Mouse (Mus musculus) olfactory bulb, adult 2 months (tissue): ENCODE results near the gene Rhoq.

Experiments
- CTCF ChIP-seq: fragments of 200-500 bp; IDR thresholded peaks from 2 replicates; pipeline ENCODE4 v1.5.1; 2012; ENCODE audit warnings: low read depth, mild to moderate bottlenecking, low read length, moderate library complexity; ENCODE audit not compliant: insufficient read depth
- POLR2A ChIP-seq: fragments of 200-500 bp; IDR thresholded peaks from 2 replicates; pipeline ENCODE4 v1.6.1; 2012; ENCODE audit warnings: mild to moderate bottlenecking, low read depth, low read length, moderate library complexity; ENCODE audit not compliant: insufficient read depth

DNA sequence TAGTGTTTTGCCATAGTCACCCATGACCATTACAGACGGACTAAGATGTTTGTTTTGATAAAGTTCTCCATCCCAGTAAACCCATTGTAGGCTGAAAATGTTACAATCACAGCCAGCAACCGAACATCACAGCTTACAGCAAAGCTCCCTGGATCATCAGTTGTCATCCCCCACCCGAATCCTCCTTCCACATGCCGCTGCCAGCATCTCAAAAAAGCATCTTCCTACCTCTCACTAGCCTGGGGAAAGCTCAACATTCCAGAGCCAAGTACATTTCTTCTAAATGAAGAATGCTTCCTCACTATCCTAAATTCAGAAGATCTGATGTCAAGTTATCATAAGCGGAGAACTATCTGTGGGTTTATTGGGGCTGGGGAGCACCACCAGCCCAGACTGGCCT, 75.6 kb downstream of the Rhoq start:
- TF ChIP-seq CTCF (no peak), POLR2A (no peak)
